Mouse (Mus musculus): ENCODE results near the gene Parp16. TPM values are rescaled to one million over a fixed set of nuclear protein-coding genes. Genes with fewer than 3 reads are reported as not detected.
"Not testable (repeated sequence)": the region's sequence is repeated elsewhere in the genome, so short reads cannot be mapped to it uniquely, and the experiment has no call there.

Parp16 gene
- polyA plus RNA-seq, 1 experiment, result 7.1 TPM

GRCm38 (mm10) chr9:65273048-65273809 is 78.1 kb downstream of the Parp16 start:
- H3K27ac ChIP-seq (ENCODE audit: insufficient read depth, low read length), result no peak overlapping the region
- TF ChIP-seq CTCF (IDR thresholded peaks at IDR 0.05; ENCODE audit: low read depth, low read length), result no peak
- no peak for TF ChIP-seq EP300 (IDR thresholded peaks at IDR 0.05; ENCODE audit: insufficient read depth, low read depth, low read length)
- no peak for TF ChIP-seq POLR2A (IDR thresholded peaks at IDR 0.05; ENCODE audit: insufficient read depth, low read length)
- H3K4me3 ChIP-seq (ENCODE audit: low read depth, low read length), result no peak overlapping the region
- H3K9me3 ChIP-seq (replicated peaks; ENCODE audit: control insufficient read depth, insufficient read depth, low read length, poor library complexity, severe bottlenecking), result no peaks in the 10 kb centered on the region
- no peaks in the 10 kb centered on the region for H3K27me3 ChIP-seq (ENCODE audit: control insufficient read depth, insufficient read depth, low read length, poor library complexity, severe bottlenecking)
- H3K9ac ChIP-seq (ENCODE audit: low read depth, poor library complexity, severe bottlenecking), result no peak overlapping the region
- H3K4me1 ChIP-seq (ENCODE audit: control insufficient read depth, insufficient read depth, low read length), result peaks cover 4% of the 10 kb centered on the region
- H3K36me3 ChIP-seq (ENCODE audit: control insufficient read depth, insufficient read depth, low read length, poor library complexity, severe bottlenecking), result no peaks in the 10 kb centered on the region

- Histone ChIP-seq H3K4me1 (ENCODE audit: control insufficient read depth, insufficient read depth, low read length) (peaks cover 4% of the 10 kb centered on the region), H3K27me3 (ENCODE audit: control insufficient read depth, insufficient read depth, low read length, poor library complexity, severe bottlenecking) (no peaks in the 10 kb centered on the region), H3K4me3 (ENCODE audit: low read depth, low read length) (no peak overlapping the region), H3K9ac (ENCODE audit: low read depth, poor library complexity, severe bottlenecking) (no peak overlapping the region), H3K9me3 (replicated peaks; ENCODE audit: control insufficient read depth, insufficient read depth, low read length, poor library complexity, severe bottlenecking) (no peaks in the 10 kb centered on the region), H3K27ac (ENCODE audit: insufficient read depth, low read length) (no peak overlapping the region), H3K36me3 (ENCODE audit: control insufficient read depth, insufficient read depth, low read length, poor library complexity, severe bottlenecking) (no peaks in the 10 kb centered on the region)
- TF ChIP-seq POLR2A (IDR thresholded peaks at IDR 0.05; ENCODE audit: insufficient read depth, low read length) (no peak), EP300 (IDR thresholded peaks at IDR 0.05; ENCODE audit: insufficient read depth, low read depth, low read length) (0 out of 2 replicates have a peak, but pooled peaks have one; percentile 3)
These were observed 78.7 kb downstream of the Parp16 start for GRCm38 (mm10) chr9:65273873-65274272.

GRCm38 (mm10) chr9:65274851-65275250 is 79.7 kb downstream of the Parp16 start:
- not testable (repeated sequence) for H3K4me1 ChIP-seq (ENCODE audit: control insufficient read depth, insufficient read depth, low read length); H3K4me3 ChIP-seq (ENCODE audit: low read depth, low read length); H3K36me3 ChIP-seq (ENCODE audit: control insufficient read depth, insufficient read depth, low read length, poor library complexity, severe bottlenecking); H3K27ac ChIP-seq (ENCODE audit: insufficient read depth, low read length); H3K27me3 ChIP-seq (ENCODE audit: control insufficient read depth, insufficient read depth, low read length, poor library complexity, severe bottlenecking); H3K9ac ChIP-seq (ENCODE audit: low read depth, poor library complexity, severe bottlenecking); H3K9me3 ChIP-seq (replicated peaks; ENCODE audit: control insufficient read depth, insufficient read depth, low read length, poor library complexity, severe bottlenecking)

- H3K9ac ChIP-seq (ENCODE audit: low read depth, poor library complexity, severe bottlenecking), result no peak overlapping the region
- TF ChIP-seq EP300 (IDR thresholded peaks at IDR 0.05; ENCODE audit: insufficient read depth, low read depth, low read length), result no peak
- TF ChIP-seq POLR2A (IDR thresholded peaks at IDR 0.05; ENCODE audit: insufficient read depth, low read length), result no peak
- no peak for TF ChIP-seq CTCF (IDR thresholded peaks at IDR 0.05; ENCODE audit: low read depth, low read length)
- H3K4me1 ChIP-seq (ENCODE audit: control insufficient read depth, insufficient read depth, low read length), result peaks cover 4% of the 10 kb centered on the region
- no peaks in the 10 kb centered on the region for H3K36me3 ChIP-seq (ENCODE audit: control insufficient read depth, insufficient read depth, low read length, poor library complexity, severe bottlenecking)
- no peaks in the 10 kb centered on the region for H3K9me3 ChIP-seq (replicated peaks; ENCODE audit: control insufficient read depth, insufficient read depth, low read length, poor library complexity, severe bottlenecking)
- H3K4me3 ChIP-seq (ENCODE audit: low read depth, low read length), result no peak overlapping the region
- H3K27ac ChIP-seq (ENCODE audit: insufficient read depth, low read length), result no peak overlapping the region
- H3K27me3 ChIP-seq (ENCODE audit: control insufficient read depth, insufficient read depth, low read length, poor library complexity, severe bottlenecking), result no peaks in the 10 kb centered on the region
These were observed 80.8 kb downstream of the Parp16 start for GRCm38 (mm10) chr9:65275810-65276530.

GRCm38 (mm10) chr9:65281536-65282151 is 86.5 kb downstream of the Parp16 start:
- no peak overlapping the region for H3K4me3 ChIP-seq (ENCODE audit: low read depth, low read length)
- no peaks in the 10 kb centered on the region for H3K27me3 ChIP-seq (ENCODE audit: control insufficient read depth, insufficient read depth, low read length, poor library complexity, severe bottlenecking)
- no peak overlapping the region for H3K9ac ChIP-seq (ENCODE audit: low read depth, poor library complexity, severe bottlenecking)
- H3K4me1 ChIP-seq (ENCODE audit: control insufficient read depth, insufficient read depth, low read length), result no peaks in the 10 kb centered on the region
- H3K27ac ChIP-seq (ENCODE audit: insufficient read depth, low read length), result no peak overlapping the region
- H3K36me3 ChIP-seq (ENCODE audit: control insufficient read depth, insufficient read depth, low read length, poor library complexity, severe bottlenecking), result no peaks in the 10 kb centered on the region
- H3K9me3 ChIP-seq (replicated peaks; ENCODE audit: control insufficient read depth, insufficient read depth, low read length, poor library complexity, severe bottlenecking), result no peaks in the 10 kb centered on the region
- TF ChIP-seq CTCF (IDR thresholded peaks at IDR 0.05; ENCODE audit: low read depth, low read length) (no peak), POLR2A (IDR thresholded peaks at IDR 0.05; ENCODE audit: insufficient read depth, low read length) (no peak), EP300 (IDR thresholded peaks at IDR 0.05; ENCODE audit: insufficient read depth, low read depth, low read length) (no peak)

GRCm38 (mm10) chr9:65283301-65283700 is 88.1 kb downstream of the Parp16 start:
- H3K9ac ChIP-seq (ENCODE audit: low read depth, poor library complexity, severe bottlenecking), result no peak overlapping the region
- no peaks in the 10 kb centered on the region for H3K36me3 ChIP-seq (ENCODE audit: control insufficient read depth, insufficient read depth, low read length, poor library complexity, severe bottlenecking)
- no peak overlapping the region for H3K27ac ChIP-seq (ENCODE audit: insufficient read depth, low read length)
- no peak for TF ChIP-seq POLR2A (IDR thresholded peaks at IDR 0.05; ENCODE audit: insufficient read depth, low read length)
- no peak for TF ChIP-seq EP300 (IDR thresholded peaks at IDR 0.05; ENCODE audit: insufficient read depth, low read depth, low read length)
- TF ChIP-seq CTCF (IDR thresholded peaks at IDR 0.05; ENCODE audit: low read depth, low read length), result no peak
- no peak overlapping the region for H3K4me3 ChIP-seq (ENCODE audit: low read depth, low read length)
- no peaks in the 10 kb centered on the region for H3K27me3 ChIP-seq (ENCODE audit: control insufficient read depth, insufficient read depth, low read length, poor library complexity, severe bottlenecking)
- no peaks in the 10 kb centered on the region for H3K4me1 ChIP-seq (ENCODE audit: control insufficient read depth, insufficient read depth, low read length)
- no peaks in the 10 kb centered on the region for H3K9me3 ChIP-seq (replicated peaks; ENCODE audit: control insufficient read depth, insufficient read depth, low read length, poor library complexity, severe bottlenecking)

- H3K9ac ChIP-seq (ENCODE audit: low read depth, poor library complexity, severe bottlenecking); H3K9me3 ChIP-seq (replicated peaks; ENCODE audit: control insufficient read depth, insufficient read depth, low read length, poor library complexity, severe bottlenecking); H3K36me3 ChIP-seq (ENCODE audit: control insufficient read depth, insufficient read depth, low read length, poor library complexity, severe bottlenecking); H3K4me3 ChIP-seq (ENCODE audit: low read depth, low read length); H3K27ac ChIP-seq (ENCODE audit: insufficient read depth, low read length); H3K4me1 ChIP-seq (ENCODE audit: control insufficient read depth, insufficient read depth, low read length); H3K27me3 ChIP-seq (ENCODE audit: control insufficient read depth, insufficient read depth, low read length, poor library complexity, severe bottlenecking): not testable (repeated sequence)
These were observed 93.1 kb downstream of the Parp16 start for GRCm38 (mm10) chr9:65288252-65288651.
